Mouse (Mus musculus) MEL (cell line): ENCODE measurements at regions not wholly inside any gene's neighbourhood (a gene's known extent, or its start where the extent isn't known, plus 50 kb on each side); places are given as distances from the start of the nearest gene placed in this dataset.

Experiments used
- DNase-seq: peaks from one replicate; pipeline ENCODE4 v3.0.0; 2011; ENCODE audit warnings: low read depth, low spot score
- H3K27ac ChIP-seq: 2 replicates; pipeline ENCODE4 v1.5.1; 2012; ENCODE audit warnings: low read depth, mild to moderate bottlenecking, control low read depth, low read length, moderate library complexity; ENCODE audit not compliant: control insufficient read depth
- H3K27me3 ChIP-seq, 2 experiments: fragments of 150-350 bp in 1 of 2; sonication (generic) in 1 of 2; 2 replicates each; pipeline ENCODE4 v1.6.1; 2012; ENCODE audit warnings: low read length in 2 of 2, mild to moderate bottlenecking in 2 of 2, improper control_type of control experiment in 1 of 2, moderate library complexity in 1 of 2; ENCODE audit not compliant: insufficient read depth in 2 of 2, control insufficient read depth in 1 of 2
- H3K36me3 ChIP-seq, 2 experiments: 2 replicates each; pipeline ENCODE4 v1.6.1; 2012 to 2014; ENCODE audit warnings: low read length in 2 of 2, improper control_type of control experiment in 1 of 2, inconsistent platforms in 1 of 2, mild to moderate bottlenecking in 1 of 2; ENCODE audit not compliant: insufficient read depth in 2 of 2, control insufficient read depth in 1 of 2
- H3K4me1 ChIP-seq, 2 experiments: fragments of 150-350 bp in 1 of 2; sonication (generic) in 1 of 2; 2 replicates each; pipeline ENCODE4 v1.6.1; 2012; ENCODE audit warnings: low read length in 2 of 2, improper control_type of control experiment in 1 of 2, mild to moderate bottlenecking in 1 of 2; ENCODE audit not compliant: insufficient read depth in 2 of 2, control insufficient read depth in 1 of 2
- H3K4me3 ChIP-seq, 2 experiments: fragments of 150-350 bp in 1 of 2; sonication (generic) in 1 of 2; 2 replicates each; pipeline ENCODE4 v1.5.1; 2012; ENCODE audit warnings: low read depth in 2 of 2, low read length in 2 of 2, mild to moderate bottlenecking in 2 of 2, moderate library complexity in 2 of 2, control low read depth in 1 of 2, improper control_type of control experiment in 1 of 2; ENCODE audit not compliant: control insufficient read depth in 1 of 2, insufficient read depth in 1 of 2
- H3K79me2 ChIP-seq: 2 replicates; pipeline ENCODE4 v1.6.1; 2012; ENCODE audit warnings: mild to moderate bottlenecking, low read length, moderate library complexity; ENCODE audit not compliant: control insufficient read depth, poor library complexity, insufficient read depth
- H3K9ac ChIP-seq: 2 replicates; pipeline ENCODE4 v1.6.1; 2012; ENCODE audit warnings: low read depth, mild to moderate bottlenecking, control low read depth, low read length, moderate library complexity; ENCODE audit not compliant: control insufficient read depth, poor library complexity, severe bottlenecking
- H3K9me3 ChIP-seq: fragments of 150-350 bp; sonication (generic); replicated peaks from 2 replicates; pipeline ENCODE4 v1.6.1; 2012; ENCODE audit warnings: mild to moderate bottlenecking, low read length, improper control_type of control experiment, moderate library complexity; ENCODE audit not compliant: insufficient read depth
- BHLHE40 ChIP-seq: IDR thresholded peaks from 2 replicates; pipeline ENCODE4 v1.6.1; 2012; ENCODE audit warnings: low read depth, mild to moderate bottlenecking, inconsistent platforms, low read length, improper control_type of control experiment, borderline replicate concordance
- ELF1 ChIP-seq: IDR thresholded peaks from 2 replicates; pipeline ENCODE4 v1.6.1; 2014; ENCODE audit warnings: low read depth, mild to moderate bottlenecking, inconsistent platforms, low read length, improper control_type of control experiment, moderate library complexity
- EP300 ChIP-seq, 2 experiments: IDR thresholded peaks; 2 replicates each; pipeline ENCODE4 v1.6.1; 2011; ENCODE audit warnings: improper control_type of control experiment in 2 of 2, low read length in 2 of 2, low read depth in 1 of 2, mild to moderate bottlenecking in 1 of 2
- ETS1 ChIP-seq: IDR thresholded peaks from 2 replicates; pipeline ENCODE4 v1.6.1; 2012; ENCODE audit warnings: low read depth, mild to moderate bottlenecking, inconsistent platforms, low read length, improper control_type of control experiment, moderate library complexity
- GABPA ChIP-seq: IDR thresholded peaks from 2 replicates; pipeline ENCODE4 v1.6.1; 2012; ENCODE audit warnings: low read depth, mild to moderate bottlenecking, inconsistent platforms, low read length, improper control_type of control experiment, moderate library complexity
- HCFC1 ChIP-seq: IDR thresholded peaks from 2 replicates; pipeline ENCODE4 v1.6.1; 2012; ENCODE audit warnings: low read depth, mild to moderate bottlenecking, inconsistent platforms, low read length, improper control_type of control experiment, moderate library complexity
- JUND ChIP-seq: IDR thresholded peaks from 2 replicates; pipeline ENCODE4 v1.6.1; 2011; ENCODE audit warnings: low read depth, mild to moderate bottlenecking, improper control_type of control experiment, low read length
- KAT2A ChIP-seq: conservative IDR thresholded peaks from 2 replicates; pipeline ENCODE4 v1.6.1; 2012; ENCODE audit warnings: low read depth, low read length, improper control_type of control experiment, inconsistent platforms
- MEF2A ChIP-seq: IDR thresholded peaks from 2 replicates; pipeline ENCODE4 v1.6.1; 2014; ENCODE audit warnings: low read depth, mild to moderate bottlenecking, inconsistent platforms, low read length, improper control_type of control experiment; ENCODE audit not compliant: poor library complexity, insufficient replicate concordance, severe bottlenecking; ENCODE audit errors: extremely low read depth
- MXI1 ChIP-seq: IDR thresholded peaks from 2 replicates; pipeline ENCODE4 v1.6.1; 2011; ENCODE audit warnings: mild to moderate bottlenecking, low read depth, low read length, improper control_type of control experiment
- MYB ChIP-seq: IDR thresholded peaks from 2 replicates; pipeline ENCODE4 v1.6.1; 2011; ENCODE audit warnings: mild to moderate bottlenecking, low read depth, low read length, improper control_type of control experiment
- MYC ChIP-seq: IDR thresholded peaks from 2 replicates; pipeline ENCODE4 v1.6.1; 2011; ENCODE audit warnings: low read depth, mild to moderate bottlenecking, low read length, improper control_type of control experiment, moderate library complexity
- NELFE ChIP-seq: IDR thresholded peaks from 2 replicates; pipeline ENCODE4 v1.6.1; 2011; ENCODE audit warnings: low read depth, low read length, improper control_type of control experiment
- NRF1 ChIP-seq: IDR thresholded peaks from 2 replicates; pipeline ENCODE4 v1.6.1; 2014; ENCODE audit warnings: low read depth, mild to moderate bottlenecking, inconsistent platforms, low read length, improper control_type of control experiment, moderate library complexity; ENCODE audit not compliant: poor library complexity, insufficient read depth, severe bottlenecking
- RCOR1 ChIP-seq: IDR thresholded peaks from 2 replicates; pipeline ENCODE4 v1.6.1; 2012; ENCODE audit warnings: low read depth, mild to moderate bottlenecking, inconsistent platforms, low read length, improper control_type of control experiment
- SIN3A ChIP-seq: IDR thresholded peaks from 2 replicates; pipeline ENCODE4 v1.6.1; 2012; ENCODE audit warnings: low read length, improper control_type of control experiment, inconsistent platforms
- TBP ChIP-seq: IDR thresholded peaks from 2 replicates; pipeline ENCODE4 v1.8.0; 2011; ENCODE audit warnings: low read depth, low read length, improper control_type of control experiment
- TCF12 ChIP-seq: IDR thresholded peaks from 2 replicates; pipeline ENCODE4 v1.6.1; 2014; ENCODE audit warnings: low read depth, mild to moderate bottlenecking, inconsistent platforms, low read length, improper control_type of control experiment, moderate library complexity
- UBTF ChIP-seq: IDR thresholded peaks from 2 replicates; pipeline ENCODE4 v1.6.1; 2012; ENCODE audit warnings: low read depth, mild to moderate bottlenecking, inconsistent platforms, low read length, improper control_type of control experiment, moderate library complexity, borderline replicate concordance; ENCODE audit not compliant: insufficient read depth
- USF1 ChIP-seq: IDR thresholded peaks from 2 replicates; pipeline ENCODE4 v1.6.1; 2014; ENCODE audit warnings: low read depth, mild to moderate bottlenecking, inconsistent platforms, low read length, improper control_type of control experiment, moderate library complexity
- USF2 ChIP-seq, 2 experiments: IDR thresholded peaks; 2 replicates each; pipeline ENCODE4 v1.6.1; 2011 to 2012; ENCODE audit warnings: improper control_type of control experiment in 2 of 2, low read length in 2 of 2, borderline replicate concordance in 1 of 2, inconsistent platforms in 1 of 2, low read depth in 1 of 2, mild to moderate bottlenecking in 1 of 2; ENCODE audit not compliant: insufficient read depth in 1 of 2
- ZKSCAN1 ChIP-seq: IDR thresholded peaks from 2 replicates; pipeline ENCODE4 v1.6.1; 2012; ENCODE audit warnings: low read depth, mild to moderate bottlenecking, inconsistent platforms, low read length, improper control_type of control experiment, moderate library complexity
- ZMIZ1 ChIP-seq: IDR thresholded peaks from 2 replicates; pipeline ENCODE4 v1.6.1; 2012; ENCODE audit warnings: low read depth, mild to moderate bottlenecking, inconsistent platforms, low read length, improper control_type of control experiment, moderate library complexity

- Histone ChIP-seq H3K4me1 (no peaks in the 10 kb centered on the region), H3K4me3 (no peak overlapping the region), H3K9me3 (no peaks in the 10 kb centered on the region), H3K27ac (no peak overlapping the region), H3K27me3 (no peaks in the 10 kb centered on the region), H3K9ac (no peak overlapping the region), H3K79me2 (no peaks in the 10 kb centered on the region), H3K36me3 (no peaks in the 10 kb centered on the region)
- TF ChIP-seq RCOR1 (no peak), USF1 (no peak), UBTF (no peak), JUND (no peak), MXI1 (no peak), GABPA (no peak), BHLHE40 (no peak), MYB (no peak), NELFE (no peak), ZMIZ1 (no peak), ZKSCAN1 (no peak), TBP (no peak), USF2 (IDR thresholded peaks at IDR 0.05; ENCODE audit: borderline replicate concordance in 1 of 2, insufficient read depth in 1 of 2, low read depth in 1 of 2, low read length in 2 of 2) (no peak), HCFC1 (no peak)
- no peak for DNase-seq
Observed at GRCm38 (mm10) chr14:102013238-102013637, 283.5 kb downstream of the Lmo7 start.

- Histone ChIP-seq H3K4me1 (no peaks in the 10 kb centered on the region), H3K79me2 (no peaks in the 10 kb centered on the region), H3K4me3 (no peak overlapping the region), H3K36me3 (no peaks in the 10 kb centered on the region), H3K27ac (no peak overlapping the region), H3K27me3 (no peaks in the 10 kb centered on the region), H3K9ac (no peak overlapping the region), H3K9me3 (no peaks in the 10 kb centered on the region)
- DNase-seq = no peak
- TF ChIP-seq UBTF (no peak), KAT2A (no peak), EP300 (IDR thresholded peaks at IDR 0.05; ENCODE audit: low read depth in 1 of 2, low read length in 2 of 2) (no peak), ZKSCAN1 (no peak), MYC (no peak), MEF2A (no peak), SIN3A (no peak), NRF1 (no peak), TBP (no peak), JUND (no peak), ZMIZ1 (no peak), ETS1 (no peak), TCF12 (no peak), GABPA (no peak), ELF1 (no peak)
Observed at GRCm38 (mm10) chr14:101997535-101997934, 267.8 kb downstream of the Lmo7 start.
